Mouse (Mus musculus) megakaryocyte, embryonic 14.5 days (primary cell): ENCODE results near the gene Smc2.

Experiments
- FLI1 ChIP-seq: IDR thresholded peaks from 2 replicates; pipeline ENCODE4 v1.6.1; 2012; ENCODE audit warnings: low read length, inconsistent platforms, mixed read lengths
- GATA1 ChIP-seq: IDR thresholded peaks from 3 replicates; pipeline ENCODE4 v1.6.1; 2012; ENCODE audit warnings: mixed read lengths, low read length, inconsistent platforms, borderline replicate concordance

GRCm38 (mm10) chr4:52526464-52526863 is 87.4 kb downstream of the Smc2 start:
- TF ChIP-seq GATA1 = no peak
- no peak for TF ChIP-seq FLI1
